Mouse (Mus musculus) liver, embryonic 13.5 days (tissue): ENCODE data around the gene Gm29427. TPM values are rescaled to one million over a fixed set of nuclear protein-coding genes. Genes with fewer than 3 reads are reported as not detected.
A peak's percentile ranks its signal among the peaks of the same experiment; 100 is the strongest.
"Not testable (repeated sequence)": the region's sequence is repeated elsewhere in the genome, so short reads cannot be mapped to it uniquely, and the experiment has no call there.

Experiments
- ATAC-seq: fragments of 200-750 bp; cut with Nextera tagmentation; 2 replicates; pipeline ENCODE4 v1.8.0; 2017; ENCODE audit warnings: low read depth, mild to moderate bottlenecking, moderate number of reproducible peaks, moderate library complexity
- DNase-seq: peaks from one replicate; pipeline ENCODE4 v3.0.0; 2022
- H3K27ac ChIP-seq: fragments of 300-500 bp; sonication (generic); 2 replicates; pipeline ENCODE4 v1.5.1; 2015; ENCODE audit warnings: moderate library complexity, mild to moderate bottlenecking, inconsistent platforms
- H3K27me3 ChIP-seq: fragments of 300-500 bp; sonication (generic); 2 replicates; pipeline ENCODE4 v1.6.1; 2015; ENCODE audit warnings: mild to moderate bottlenecking, inconsistent platforms
- H3K36me3 ChIP-seq: fragments of 300-500 bp; sonication (generic); 2 replicates; pipeline ENCODE4 v1.6.1; 2015; ENCODE audit warnings: mild to moderate bottlenecking, inconsistent platforms
- H3K4me1 ChIP-seq: fragments of 300-500 bp; sonication (generic); replicated peaks from 2 replicates; pipeline ENCODE4 v1.6.1; 2015; ENCODE audit warnings: inconsistent platforms
- H3K4me2 ChIP-seq: fragments of 300-500 bp; sonication (generic); 2 replicates; pipeline ENCODE4 v1.6.1; 2015; ENCODE audit warnings: inconsistent platforms, mild to moderate bottlenecking, moderate library complexity
- H3K4me3 ChIP-seq: fragments of 300-500 bp; sonication (generic); replicated peaks from 2 replicates; pipeline ENCODE4 v1.5.1; 2015; ENCODE audit warnings: mild to moderate bottlenecking, inconsistent platforms
- H3K9ac ChIP-seq: fragments of 300-500 bp; sonication (generic); 2 replicates; pipeline ENCODE4 v1.6.1; 2015; ENCODE audit warnings: mild to moderate bottlenecking, inconsistent platforms
- H3K9me3 ChIP-seq: fragments of 300-500 bp; sonication (generic); replicated peaks from 2 replicates; pipeline ENCODE4 v1.6.1; 2016; ENCODE audit warnings: inconsistent platforms
- WGBS: fragments of 180-500 bp; shearing (Covaris S2); methylation state at CpG from one replicate; pipeline ENCODE4 v1.1.7; 2015; ENCODE audit not compliant: insufficient replicate concordance; 5-methylcytosine and 5-hydroxymethylcytosine counted together
- polyA plus RNA-seq: library from polyadenylated mRNA; unstranded; fragments of >200 nt; fragmentation: Nextera tagmentation; extraction: Ambion mirVana; gene quantifications from 2 replicates; pipeline ENCODE4 v1.2.1, GENCODE M21; 2015

Gm29427 gene
- polyA plus RNA-seq, 1 experiment from 2014 or later = not detected

DNA sequence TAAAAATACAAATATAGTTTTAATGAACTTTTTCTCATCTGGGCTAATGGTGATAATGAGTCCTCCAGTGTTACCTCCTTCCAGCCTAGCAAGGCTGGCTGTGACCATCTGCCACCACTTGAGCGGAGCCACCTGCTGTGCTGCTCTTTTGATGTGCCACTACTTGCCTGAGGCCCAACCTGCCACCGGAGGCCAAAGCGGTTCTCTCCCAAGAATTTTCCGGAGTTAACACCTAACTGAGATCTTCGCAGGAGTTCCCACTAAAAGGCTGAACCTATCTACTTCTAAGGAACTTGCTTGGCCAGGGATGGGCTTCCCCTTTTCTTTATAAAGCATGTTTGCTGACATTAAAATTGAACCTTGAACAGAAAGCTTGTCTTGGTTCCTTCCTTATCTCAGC is 56.0 kb downstream of the Gm29427 start:
- H3K36me3 ChIP-seq, ATAC-seq: not testable (repeated sequence)
- WGBS = 44% methylated on average over 5 of the region's 5 CpGs

DNA sequence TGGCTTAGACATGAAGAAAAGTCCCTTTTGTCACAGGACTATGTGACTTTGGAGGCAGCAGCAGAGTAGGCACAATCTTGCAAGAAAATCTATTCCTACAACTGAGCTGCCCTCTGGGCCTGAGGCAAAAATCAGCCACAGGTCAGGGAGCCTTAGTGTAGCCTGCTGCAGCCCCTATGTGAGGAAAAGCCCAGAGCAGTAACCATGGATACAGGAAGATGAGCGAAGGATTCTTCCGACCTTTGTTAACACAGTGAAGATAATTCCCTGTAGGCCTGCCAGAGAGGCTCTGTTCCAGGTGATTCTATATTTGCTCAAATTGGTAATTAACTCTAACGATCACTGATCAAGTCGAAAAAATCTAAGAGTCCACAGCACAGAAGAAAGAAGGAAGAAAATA is 71.5 kb downstream of the Gm29427 start:
- Histone ChIP-seq H3K4me1 (no peaks in the 10 kb centered on the region), H3K9me3 (no peaks in the 10 kb centered on the region), H3K36me3 (no peaks in the 10 kb centered on the region), H3K4me2 (no peak overlapping the region), H3K4me3 (no peak overlapping the region), H3K9ac (no peak overlapping the region), H3K27ac (no peak overlapping the region), H3K27me3 (no peaks in the 10 kb centered on the region)
- WGBS = 55% methylated on average over 4 of the region's 4 CpGs
- DNase-seq (no peak), ATAC-seq (no peak)

More for the DNA sequence above, 56.0 kb downstream of the Gm29427 start:
- DNase-seq, H3K4me2 ChIP-seq, H3K9me3 ChIP-seq, H3K27me3 ChIP-seq, H3K4me1 ChIP-seq, H3K27ac ChIP-seq, H3K9ac ChIP-seq, H3K4me3 ChIP-seq: not testable (repeated sequence)

DNA sequence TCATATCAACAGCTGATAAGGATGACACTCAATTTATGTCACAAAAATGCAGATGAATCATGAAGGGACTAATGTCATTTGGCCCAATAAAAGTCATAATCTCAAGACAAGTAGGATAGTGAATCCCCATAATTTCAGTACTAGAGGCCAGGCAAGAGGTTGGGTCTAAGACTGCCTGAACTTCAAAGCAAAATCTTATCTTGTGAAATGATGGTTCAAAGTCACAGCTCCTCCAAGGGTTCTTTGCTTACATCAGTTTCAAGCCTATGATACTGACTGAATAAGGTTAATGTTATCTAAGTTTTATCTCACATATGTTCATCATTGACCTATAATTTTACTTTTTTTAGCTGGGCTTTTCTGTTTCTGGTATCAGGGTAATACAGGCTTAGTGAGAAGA is 74.6 kb downstream of the Gm29427 start:
- Histone ChIP-seq H3K9me3 (no peaks in the 10 kb centered on the region), H3K27me3 (no peaks in the 10 kb centered on the region), H3K4me2 (no peak overlapping the region), H3K27ac (no peak overlapping the region), H3K9ac (no peak overlapping the region), H3K36me3 (no peaks in the 10 kb centered on the region), H3K4me3 (no peak overlapping the region), H3K4me1 (no peaks in the 10 kb centered on the region)
- DNase-seq = no peak
- no peak for ATAC-seq

DNA sequence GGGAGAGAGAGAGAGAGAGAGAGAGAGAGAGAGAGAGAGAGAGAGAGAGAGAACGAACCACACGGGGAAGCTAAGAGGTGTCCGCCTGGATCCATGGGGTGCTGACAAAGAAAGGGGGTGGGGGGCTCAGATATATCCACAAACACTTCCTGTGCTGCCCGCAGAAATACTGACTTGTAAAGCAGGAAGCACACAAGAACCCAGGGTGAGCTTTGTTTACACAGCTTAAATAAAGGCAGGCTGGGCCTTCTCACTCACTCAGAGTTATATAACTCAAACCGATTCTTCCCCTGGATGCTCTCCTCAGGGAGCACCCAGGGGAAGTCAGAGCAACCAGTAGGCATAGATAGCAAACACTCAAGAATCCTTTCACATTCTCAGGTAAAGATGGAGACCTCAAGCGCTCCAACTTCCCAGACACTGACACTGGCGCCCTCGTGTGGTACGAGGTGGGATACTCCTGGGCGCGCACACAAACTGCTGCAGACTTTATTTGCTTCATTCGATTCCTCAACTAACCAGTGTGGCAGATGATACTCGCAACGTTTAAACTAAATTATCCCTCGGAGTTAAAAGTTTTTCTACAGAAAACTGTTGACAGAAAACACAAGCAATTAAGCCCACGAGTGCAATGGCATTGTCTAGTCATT is 81.7 kb downstream of the Gm29427 start:
- H3K27ac ChIP-seq = no peak overlapping the region
- H3K4me1 ChIP-seq = no peaks in the 10 kb centered on the region
- H3K9me3 ChIP-seq = no peaks in the 10 kb centered on the region
- no peak overlapping the region for H3K4me2 ChIP-seq
- no peak overlapping the region for H3K4me3 ChIP-seq
- 15% methylated on average over 14 of the region's 16 CpGs for WGBS
- no peaks in the 10 kb centered on the region for H3K36me3 ChIP-seq
- ATAC-seq (0 out of 2 replicates have a peak, but pooled peaks have one; percentile 34), DNase-seq (peak; percentile 40)
- no peak overlapping the region for H3K9ac ChIP-seq
- no peaks in the 10 kb centered on the region for H3K27me3 ChIP-seq

DNA sequence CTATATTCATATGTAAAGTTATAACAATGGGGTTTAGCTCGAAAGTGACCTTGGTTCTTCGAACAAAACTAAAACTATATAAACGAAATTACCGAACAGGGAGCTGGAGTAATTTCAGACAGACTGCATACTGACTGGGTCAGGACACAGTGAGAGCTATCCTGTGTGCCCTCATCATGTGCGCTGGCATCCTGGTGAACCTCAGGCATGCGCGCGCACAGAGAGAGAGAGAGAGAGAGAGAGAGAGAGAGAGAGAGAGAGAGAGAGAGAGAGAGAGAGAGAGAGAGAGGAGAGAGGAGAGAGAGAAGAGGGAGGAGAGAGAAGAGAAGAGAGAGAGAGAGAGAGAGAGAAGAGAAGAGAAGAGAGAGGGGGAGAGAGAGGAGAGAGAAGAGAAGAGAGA is 82.3 kb downstream of the Gm29427 start:
- Histone ChIP-seq H3K4me3 (no peak overlapping the region), H3K9ac (no peak overlapping the region), H3K4me1 (no peaks in the 10 kb centered on the region), H3K27ac (no peak overlapping the region), H3K36me3 (no peaks in the 10 kb centered on the region), H3K4me2 (no peak overlapping the region), H3K9me3 (no peaks in the 10 kb centered on the region), H3K27me3 (no peaks in the 10 kb centered on the region)
- no peak for DNase-seq
- no peak for ATAC-seq
- 67% methylated on average over 8 of the region's 8 CpGs for WGBS

DNA sequence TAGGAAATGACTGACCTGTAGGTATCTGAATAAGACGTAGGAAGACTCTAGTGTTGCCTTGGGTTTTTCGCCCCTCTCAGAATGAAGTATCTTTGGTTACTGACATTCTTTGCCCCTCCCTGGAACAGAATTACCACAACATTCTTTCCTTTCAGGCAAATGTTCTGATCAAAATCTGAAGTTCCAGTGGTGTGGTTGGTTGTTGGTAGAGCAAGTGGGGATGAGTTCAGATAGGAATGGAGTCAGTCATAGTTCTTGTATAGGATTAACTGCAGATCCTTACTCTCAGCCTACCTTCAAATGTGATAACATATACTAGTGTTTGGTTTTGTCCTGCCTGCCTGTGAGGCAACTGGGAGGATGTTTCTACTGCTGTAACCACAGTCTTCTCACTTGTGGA is 86.1 kb downstream of the Gm29427 start, which contains the start of gene Zp3r:
Gene Zp3r (minus strand): TSS at position 101 of the 400 bp plus-strand sequence.
- ATAC-seq = no peak
- Histone ChIP-seq H3K9ac (no peak within 1 kb of the TSS), H3K4me1 (no peaks in the 10 kb centered on the region), H3K27me3 (no peaks in the 10 kb centered on the region), H3K9me3 (no peaks in the 10 kb centered on the region), H3K4me3 (no peak within 1 kb of the TSS), H3K36me3 (no peaks in the 10 kb centered on the region), H3K27ac (no peak within 1 kb of the TSS), H3K4me2 (no peak within 1 kb of the TSS)
- 68% methylated on average over 2 of the region's 2 CpGs for WGBS
- DNase-seq = no peak

Other genes with a start within 250 kb of the Gm29427 start
- not detected in 2 replicates for gene Zp3r, start 86.2 kb downstream of the Gm29427 start, polyA plus RNA-seq
- 0.88 and 0.94 TPM in 2 replicates for gene C4bp, start 54.2 kb downstream of the Gm29427 start, polyA plus RNA-seq
- gene Yod1, start 1.5 kb upstream of the Gm29427 start, polyA plus RNA-seq = 40.8 and 47.6 TPM in 2 replicates
- gene Pfkfb2, start 13.5 kb upstream of the Gm29427 start, polyA plus RNA-seq = 4.5 and 5.4 TPM in 2 replicates
- gene AA986860, start 16.2 kb upstream of the Gm29427 start, polyA plus RNA-seq = 6.2 and 8.3 TPM in 2 replicates
- not detected in 2 replicates for gene Fcamr, start 85.1 kb upstream of the Gm29427 start, polyA plus RNA-seq
- gene Pigr, start 110.9 kb upstream of the Gm29427 start, polyA plus RNA-seq = 0.13 and 0.21 TPM in 2 replicates
- gene Fcmr, start 149.9 kb upstream of the Gm29427 start, polyA plus RNA-seq = not detected in 2 replicates
- not detected in 2 replicates for gene Il24, start 171.7 kb upstream of the Gm29427 start, polyA plus RNA-seq
- not detected in 2 replicates for gene Il20, start 195.7 kb upstream of the Gm29427 start, polyA plus RNA-seq
- gene Il19, start 224.3 kb upstream of the Gm29427 start, polyA plus RNA-seq = not detected in 2 replicates